Mouse (Mus musculus) megakaryocyte, embryonic 14.5 days (primary cell): ENCODE measurements around the gene Hes3.

Experiments
- FLI1 ChIP-seq: IDR thresholded peaks from 2 replicates; pipeline ENCODE4 v1.6.1; 2012; ENCODE audit warnings: low read length, inconsistent platforms, mixed read lengths
- GATA1 ChIP-seq: IDR thresholded peaks from 3 replicates; pipeline ENCODE4 v1.6.1; 2012; ENCODE audit warnings: mixed read lengths, low read length, inconsistent platforms, borderline replicate concordance

- TF ChIP-seq GATA1 = no peak
- TF ChIP-seq FLI1 = no peak
These were observed 21.5 kb downstream of the Hes3 start for GRCm38 (mm10) chr4:152269967-152270366.
